Mouse (Mus musculus) MN1 (cell line): ENCODE data around the gene Ttyh2.

ENCODE experiments used
- DNase-seq: peaks from one replicate; pipeline ENCODE4 v3.0.0-alpha.2; 2016; ENCODE audit warnings: low spot score

Gene Ttyh2

GRCm38 (mm10) chr11:114682321-114682900 is 7.2 kb downstream of the Ttyh2 start:
- DNase-seq, result no peak

GRCm38 (mm10) chr11:114683029-114683721 is 7.9 kb downstream of the Ttyh2 start:
- no peak for DNase-seq

GRCm38 (mm10) chr11:114683722-114684621 is 8.7 kb downstream of the Ttyh2 start:
- peak; percentile 69 for DNase-seq

- peak; percentile 87 for DNase-seq
Measured at GRCm38 (mm10) chr11:114684627-114685373, 9.6 kb downstream of the Ttyh2 start.

- no peak for DNase-seq
Measured at GRCm38 (mm10) chr11:114685526-114686040, 10.4 kb downstream of the Ttyh2 start.

- DNase-seq, result no peak
Measured at GRCm38 (mm10) chr11:114686221-114686959, 11.2 kb downstream of the Ttyh2 start.

GRCm38 (mm10) chr11:114687574-114688188 is 12.4 kb downstream of the Ttyh2 start:
- DNase-seq, result peak; percentile 66

- DNase-seq, result no peak
Measured at GRCm38 (mm10) chr11:114688729-114689128, 13.5 kb downstream of the Ttyh2 start.

- no peak for DNase-seq
Measured at GRCm38 (mm10) chr11:114690192-114690591, 15.0 kb downstream of the Ttyh2 start.

- DNase-seq, result no peak
Measured at GRCm38 (mm10) chr11:114691454-114692182, 16.4 kb downstream of the Ttyh2 start.

GRCm38 (mm10) chr11:114692601-114693000 is 17.4 kb downstream of the Ttyh2 start:
- DNase-seq, result no peak

- no peak for DNase-seq
Measured at GRCm38 (mm10) chr11:114693456-114693855, 18.2 kb downstream of the Ttyh2 start.

- no peak for DNase-seq
Measured at GRCm38 (mm10) chr11:114694451-114694850, 19.2 kb downstream of the Ttyh2 start.

- DNase-seq, result no peak
Measured at GRCm38 (mm10) chr11:114698496-114698895, 23.3 kb downstream of the Ttyh2 start.

GRCm38 (mm10) chr11:114699511-114699910 is 24.3 kb downstream of the Ttyh2 start:
- DNase-seq, result no peak

- no peak for DNase-seq
Measured at GRCm38 (mm10) chr11:114702311-114702995, 27.2 kb downstream of the Ttyh2 start.

- no peak for DNase-seq
Measured at GRCm38 (mm10) chr11:114702996-114703361, 27.7 kb downstream of the Ttyh2 start.

- DNase-seq, result no peak
Measured at GRCm38 (mm10) chr11:114704071-114704913, 29.1 kb downstream of the Ttyh2 start.
